Mouse (Mus musculus) monocyte, adult 5-6 weeks (primary cell): Measurements from ENCODE around the gene AU021092. TPM values are rescaled to one million over a fixed set of nuclear protein-coding genes. Genes with fewer than 3 reads are reported as not detected.

Source experiments
- ATAC-seq: fragments of 153-309, 156-312 bp; replicated peaks from 2 replicates; pipeline ENCODE4 v1.8.0; 2017; ENCODE audit warnings: mild to moderate bottlenecking; ENCODE audit not compliant: low TSS enrichment, insufficient number of reproducible peaks, severe bottlenecking, poor library complexity, low FRiP score
- total RNA-seq: library from RNA; stranded (forward); fragments of 200-1000, 200-491, 200-594 nt; gene quantifications from 3 replicates; pipeline ENCODE4 v1.2.3, GENCODE M21; 2017

The AU021092 gene
- total RNA-seq, 1 experiment from 2014 or later = not detected

GRCm38 (mm10) chr16:5217341-5218133 is 4.6 kb downstream of the AU021092 start:
- ATAC-seq = no peak

GRCm38 (mm10) chr16:5216686-5217085 is 5.4 kb downstream of the AU021092 start:
- ATAC-seq = no peak

GRCm38 (mm10) chr16:5214126-5214525 is 8.0 kb downstream of the AU021092 start:
- no peak for ATAC-seq

GRCm38 (mm10) chr16:5212150-5212549 is 9.9 kb downstream of the AU021092 start:
- no peak for ATAC-seq

DNA sequence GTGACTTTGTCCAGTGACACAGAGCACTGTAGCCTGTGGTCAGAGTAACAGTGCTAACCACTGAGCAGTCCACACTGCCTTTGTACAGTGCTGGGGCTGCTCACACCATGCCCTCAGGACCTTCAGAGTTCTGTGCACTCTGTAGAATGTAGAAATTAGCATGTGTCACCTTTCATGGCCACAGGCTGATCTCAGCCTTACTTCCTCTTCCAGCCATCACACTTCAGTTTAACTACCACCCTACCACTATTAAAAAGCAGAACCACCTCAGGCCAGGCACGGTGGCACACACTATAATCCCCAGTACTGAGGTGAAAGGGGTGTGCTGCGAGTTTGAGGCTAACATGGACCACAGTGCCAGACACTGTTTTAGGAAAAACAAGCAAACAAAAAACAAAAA is 11.7 kb downstream of the AU021092 start:
- peak; percentile 49; the same call in 1 of the 2 replicates for ATAC-seq

DNA sequence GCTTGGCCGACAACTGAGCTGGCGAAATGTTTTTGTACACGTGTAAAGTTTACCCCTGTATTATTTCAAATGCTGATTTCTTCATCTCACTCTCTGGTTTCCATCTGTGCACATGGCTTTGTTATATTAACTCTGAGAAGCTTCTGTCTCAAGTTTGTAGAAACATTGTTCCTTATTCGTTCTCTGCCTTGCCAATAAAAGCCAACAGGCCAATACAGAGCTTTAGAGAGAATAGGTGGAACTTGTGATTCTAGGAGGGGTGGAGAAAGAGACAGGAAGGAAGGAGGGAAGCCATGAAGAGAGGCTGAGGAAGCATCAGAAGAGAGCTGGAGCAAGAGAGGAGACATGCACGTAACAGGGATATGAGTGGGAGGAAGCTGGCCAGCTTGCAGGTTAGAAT is 16.0 kb downstream of the AU021092 start:
- ATAC-seq = no peak

DNA sequence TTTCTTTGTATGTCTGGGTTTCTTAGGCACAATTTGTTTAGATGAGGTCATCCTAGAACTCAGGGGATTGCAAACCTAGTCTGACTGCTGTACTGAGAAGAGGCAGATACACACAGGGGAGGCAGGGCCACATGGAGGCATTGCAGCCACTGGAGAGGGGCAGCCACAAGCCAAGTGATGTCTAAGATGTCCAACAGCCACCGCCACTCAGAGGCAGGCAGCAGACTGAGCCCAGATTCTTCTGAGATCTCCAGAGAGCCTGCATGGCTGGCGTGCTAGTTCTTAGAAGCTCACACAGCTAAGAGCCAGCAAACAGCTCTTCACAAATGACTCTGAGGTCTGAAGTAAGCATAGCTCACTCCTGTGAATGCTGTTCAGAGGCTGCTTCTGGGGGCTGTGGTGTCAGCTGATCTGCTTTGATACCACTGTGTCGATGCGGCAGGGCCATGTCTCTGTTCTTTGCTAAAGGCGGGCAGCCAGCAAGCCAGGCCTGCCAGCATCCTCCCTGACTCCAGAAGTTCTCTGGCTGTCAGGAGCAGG is 16.6 kb downstream of the AU021092 start:
- no peak for ATAC-seq

GRCm38 (mm10) chr16:5203668-5204433 is 18.2 kb downstream of the AU021092 start, which contains the start of gene Nagpa:
Nagpa (minus strand) TSS chr16:5204012.
- peak; percentile 77 for ATAC-seq

- no peak; the same call in 1 of the 2 replicates for ATAC-seq
Observed at GRCm38 (mm10) chr16:5203200-5203599, 18.9 kb downstream of the AU021092 start.

DNA sequence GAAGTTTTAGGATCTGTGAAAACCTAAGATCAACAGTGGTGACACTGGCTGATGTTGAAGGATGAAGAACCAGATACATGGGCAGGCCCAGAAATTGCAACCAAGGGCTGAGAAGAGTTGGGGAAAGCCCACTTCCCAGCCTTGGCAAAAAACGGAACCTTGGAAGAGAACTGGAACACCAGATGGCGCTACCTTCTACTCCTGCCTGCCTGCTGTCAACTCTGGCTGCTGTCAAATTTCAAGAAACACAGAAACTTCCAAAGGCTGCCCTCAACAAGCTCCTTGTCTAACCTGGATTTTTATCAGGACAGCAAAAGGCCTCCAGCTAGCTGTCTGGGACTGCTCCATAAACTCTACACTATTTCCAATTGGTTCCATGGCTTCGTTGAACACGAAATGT is 19.4 kb downstream of the AU021092 start:
- no peak for ATAC-seq

GRCm38 (mm10) chr16:5195080-5195479 is 27.0 kb downstream of the AU021092 start:
- ATAC-seq = peak; percentile 52; the same call in 1 of the 2 replicates

DNA sequence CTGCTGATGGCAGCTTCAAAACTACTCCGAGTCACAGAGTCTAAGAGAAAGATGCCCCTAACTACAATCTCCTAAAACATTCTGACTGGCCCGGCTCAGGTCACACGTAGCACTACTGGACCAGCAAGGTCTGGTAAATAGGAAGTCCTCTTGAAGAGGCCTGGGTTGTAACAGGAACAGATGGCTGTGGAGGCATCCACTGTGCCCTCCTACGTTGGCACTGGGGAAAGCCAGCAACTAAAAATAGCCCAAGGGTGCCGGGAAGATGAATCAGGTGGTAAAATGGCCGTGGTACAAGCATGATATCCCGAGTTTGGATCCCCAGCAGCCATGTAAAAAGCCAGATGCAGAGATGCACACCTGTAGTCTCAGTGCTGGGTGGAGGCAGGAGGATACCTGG is 35.9 kb downstream of the AU021092 start:
- ATAC-seq = no peak

- no peak for ATAC-seq
Observed at GRCm38 (mm10) chr16:5185691-5186090, 36.4 kb downstream of the AU021092 start.

DNA sequence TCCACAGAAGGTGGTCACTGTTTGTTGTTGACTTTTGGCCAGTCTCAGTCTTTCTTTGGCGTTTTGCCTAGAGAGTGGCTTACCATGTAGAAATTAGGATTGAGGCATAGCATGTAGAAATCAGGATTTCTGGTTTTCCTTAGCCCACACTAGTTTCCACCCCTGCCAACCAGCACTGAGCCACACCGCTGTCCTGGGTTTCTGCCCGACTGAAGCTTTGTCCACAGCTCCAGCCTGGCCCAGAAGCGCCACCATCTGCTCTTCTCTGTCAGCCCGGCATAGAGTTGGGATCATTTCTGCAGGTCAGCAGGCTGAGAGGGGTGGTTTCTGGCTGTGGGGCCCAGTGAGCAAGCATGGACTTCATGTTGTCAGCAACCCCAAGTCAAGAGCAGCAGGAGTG is 37.1 kb downstream of the AU021092 start:
- no peak for ATAC-seq

GRCm38 (mm10) chr16:5184101-5184500 is 38.0 kb downstream of the AU021092 start:
- ATAC-seq = no peak

- ATAC-seq = no peak
Observed at GRCm38 (mm10) chr16:5183310-5183975, 38.7 kb downstream of the AU021092 start.

GRCm38 (mm10) chr16:5172636-5173035 is 49.5 kb downstream of the AU021092 start:
- ATAC-seq = no peak

GRCm38 (mm10) chr16:5168829-5169228 is 53.3 kb downstream of the AU021092 start:
- no peak for ATAC-seq

GRCm38 (mm10) chr16:5168038-5168437 is 54.1 kb downstream of the AU021092 start:
- no peak for ATAC-seq
